Mouse (Mus musculus) intestine, postnatal 0 days (tissue): ENCODE measurements around the gene Arhgef18. TPM values are rescaled to one million over a fixed set of nuclear protein-coding genes. Genes with fewer than 3 reads are reported as not detected.

Experiments used
- ATAC-seq: fragments of 200-750 bp; cut with Nextera tagmentation; 2 replicates; pipeline ENCODE4 v1.8.0; 2017; ENCODE audit warnings: mild to moderate bottlenecking, moderate TSS enrichment, moderate library complexity
- H3K27ac ChIP-seq: fragments of 300-500 bp; sonication (generic); 2 replicates; pipeline ENCODE4 v1.5.1; 2014; ENCODE audit warnings: mild to moderate bottlenecking, low read depth, low read length, moderate library complexity
- H3K27me3 ChIP-seq: fragments of 300-500 bp; sonication (generic); replicated peaks from 2 replicates; pipeline ENCODE4 v1.6.1; 2014; ENCODE audit warnings: low read length, mixed read lengths; ENCODE audit not compliant: control insufficient read depth, insufficient read depth
- H3K36me3 ChIP-seq: fragments of 300-500 bp; sonication (generic); 2 replicates; pipeline ENCODE4 v1.6.1; 2014; ENCODE audit warnings: mild to moderate bottlenecking, moderate library complexity; ENCODE audit not compliant: control insufficient read depth, insufficient read depth
- H3K4me1 ChIP-seq: fragments of 300-500 bp; sonication (generic); replicated peaks from 2 replicates; pipeline ENCODE4 v1.6.1; 2014; ENCODE audit warnings: antibody characterized with exemption, low read length, mixed read lengths; ENCODE audit not compliant: control insufficient read depth, insufficient read depth
- H3K4me2 ChIP-seq: fragments of 300-500 bp; sonication (generic); replicated peaks from 2 replicates; pipeline ENCODE4 v1.6.1; 2014; ENCODE audit warnings: low read depth, mild to moderate bottlenecking, moderate library complexity
- H3K4me3 ChIP-seq: fragments of 300-500 bp; sonication (generic); 2 replicates; pipeline ENCODE4 v1.5.1; 2014; ENCODE audit warnings: low read depth, low read length
- H3K9ac ChIP-seq: fragments of 300-500 bp; sonication (generic); 2 replicates; pipeline ENCODE4 v1.6.1; 2014; ENCODE audit warnings: mild to moderate bottlenecking, low read depth, low read length
- H3K9me3 ChIP-seq: fragments of 300-500 bp; sonication (generic); 2 replicates; pipeline ENCODE4 v1.6.1; 2016; ENCODE audit warnings: mixed run types; ENCODE audit not compliant: control insufficient read depth
- CTCF ChIP-seq: sonication (generic); IDR thresholded peaks from 2 replicates; pipeline ENCODE4 v1.5.1; 2016; ENCODE audit warnings: low read depth, mild to moderate bottlenecking, control low read depth, antibody characterized with exemption, moderate library complexity
- WGBS: fragments of 180-500 bp; shearing (Covaris S2); extraction: QIAGEN DNeasy Blood & Tissue Kit; methylation state at CpG from one replicate; pipeline ENCODE4 v1.1.7; 2014; 5-methylcytosine and 5-hydroxymethylcytosine counted together
- polyA plus RNA-seq: library from polyadenylated mRNA; unstranded; fragments of >200 nt; fragmentation: Nextera tagmentation; extraction: Ambion mirVana; gene quantifications from 2 replicates; pipeline ENCODE4 v1.2.1, GENCODE M21; 2015

The Arhgef18 gene
- polyA plus RNA-seq, 1 experiment from 2014 or later, result 4.5 TPM

DNA sequence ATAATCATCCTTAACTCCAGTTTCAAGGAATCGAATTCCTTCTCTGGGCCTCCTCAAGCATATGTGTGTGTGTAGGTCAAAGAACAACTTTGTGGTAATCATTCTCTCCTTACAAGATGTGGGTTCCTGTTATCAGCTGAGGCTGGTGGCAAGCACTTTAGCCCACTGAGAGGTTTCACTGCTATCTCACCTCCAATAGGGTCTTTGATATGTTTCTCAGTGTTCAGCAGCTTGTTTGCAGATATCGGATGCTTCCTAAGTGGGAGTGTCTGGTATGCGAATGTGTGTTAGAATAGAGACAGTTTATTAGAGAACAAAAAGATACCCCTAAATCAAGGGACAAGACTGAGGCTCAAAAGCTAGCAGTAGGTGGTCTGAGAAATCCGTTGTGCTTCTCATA, 513 bp upstream of the Arhgef18 start:
- Histone ChIP-seq H3K9ac (no peak overlapping the region), H3K27me3 (no peaks in the 10 kb centered on the region), H3K4me2 (peak overlapping the region; percentile 63), H3K27ac (peak overlapping the region; percentile 31; the same call in 1 of the 2 replicates), H3K4me3 (peak overlapping the region; percentile 72), H3K9me3 (no peaks in the 10 kb centered on the region), H3K4me1 (peaks cover 10% of the 10 kb centered on the region), H3K36me3 (peaks cover 4% of the 10 kb centered on the region; the same call in 1 of the 2 replicates)
- 0 out of 2 replicates have a peak, but pooled peaks have one; percentile 1 for ATAC-seq
- no peak for TF ChIP-seq CTCF
- WGBS, result 34% methylated on average over 4 of the region's 4 CpGs

DNA sequence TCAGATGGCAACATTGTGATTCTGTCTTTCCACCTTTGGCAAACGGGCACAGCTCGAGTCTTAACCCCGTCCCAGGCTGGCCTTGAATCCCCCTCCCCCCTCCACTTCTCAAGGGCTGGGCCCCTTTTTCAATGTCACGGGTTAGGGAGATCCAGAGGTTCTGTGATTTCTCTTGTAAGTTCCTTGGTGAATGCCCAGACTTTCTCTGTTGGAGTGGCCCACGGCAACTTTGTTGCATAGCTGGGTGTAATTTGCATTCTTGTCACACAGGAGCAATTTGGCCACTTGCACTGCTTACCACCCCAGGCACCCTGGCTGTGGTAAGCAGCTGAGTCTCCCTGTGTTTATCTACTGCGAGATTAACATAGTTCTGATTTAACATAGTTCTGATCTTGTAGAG, 1.8 kb downstream of the Arhgef18 start:
- Histone ChIP-seq H3K36me3 (peaks cover 4% of the 10 kb centered on the region; the same call in 1 of the 2 replicates), H3K9me3 (no peaks in the 10 kb centered on the region), H3K9ac (no peak overlapping the region), H3K27ac (no peak overlapping the region), H3K4me3 (no peak overlapping the region), H3K27me3 (no peaks in the 10 kb centered on the region), H3K4me2 (peak overlapping the region; percentile 63), H3K4me1 (peaks cover 10% of the 10 kb centered on the region)
- no peak for TF ChIP-seq CTCF
- ATAC-seq, result no peak
- WGBS, result 29% methylated on average over 6 of the region's 6 CpGs

DNA sequence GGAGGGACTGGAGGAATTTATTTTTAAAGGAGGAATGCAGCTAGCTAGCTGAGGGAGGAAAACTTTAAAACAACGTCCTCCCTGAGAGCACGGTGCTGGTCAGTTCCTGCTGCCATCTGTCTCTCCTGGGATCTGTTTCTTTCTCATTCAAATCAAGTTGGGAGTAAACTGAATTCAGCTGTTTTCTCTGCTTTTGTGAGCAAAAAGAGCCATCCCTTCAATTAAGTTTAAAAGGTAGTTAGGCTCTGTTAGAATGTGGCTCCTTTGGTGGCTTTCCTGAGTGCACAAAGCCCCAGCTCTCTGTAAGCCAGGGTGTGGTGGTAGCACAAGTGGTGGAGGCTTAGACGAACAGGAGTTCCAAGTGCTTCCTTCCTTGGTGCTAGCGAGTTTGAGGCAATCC, 2.4 kb downstream of the Arhgef18 start:
- Histone ChIP-seq H3K4me2 (no peak overlapping the region), H3K4me3 (no peak overlapping the region), H3K9ac (no peak overlapping the region; the same call in 1 of the 2 replicates), H3K4me1 (peaks cover 10% of the 10 kb centered on the region), H3K36me3 (peaks cover 4% of the 10 kb centered on the region; the same call in 1 of the 2 replicates), H3K27ac (no peak overlapping the region), H3K27me3 (no peaks in the 10 kb centered on the region), H3K9me3 (no peaks in the 10 kb centered on the region)
- WGBS, result 44% methylated on average over 4 of the region's 4 CpGs
- no peak for ATAC-seq
- TF ChIP-seq CTCF, result no peak

DNA sequence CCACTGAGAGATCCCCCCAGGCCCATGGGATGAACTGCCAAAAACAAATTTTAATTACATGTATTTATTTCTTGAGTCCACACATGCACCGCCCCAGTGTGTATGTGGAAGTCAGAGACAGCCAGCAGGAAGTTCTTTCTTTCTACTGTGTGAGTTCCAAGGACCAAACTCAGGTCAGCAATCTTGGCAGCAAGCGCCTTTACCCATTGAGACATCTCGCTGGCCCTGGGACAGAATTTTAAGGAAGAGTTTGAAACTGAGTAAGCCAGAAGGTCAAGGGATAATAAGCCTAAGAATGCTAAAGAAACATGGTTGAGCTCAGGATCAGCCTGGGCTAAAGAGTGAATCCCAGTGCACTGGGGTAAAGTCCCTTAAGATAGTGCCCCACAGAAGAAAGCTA, 4.8 kb downstream of the Arhgef18 start:
- 85% methylated on average over 3 of the region's 3 CpGs for WGBS
- Histone ChIP-seq H3K27me3 (no peaks in the 10 kb centered on the region), H3K36me3 (peaks cover 4% of the 10 kb centered on the region; the same call in 1 of the 2 replicates), H3K9me3 (no peaks in the 10 kb centered on the region), H3K4me2 (no peak overlapping the region), H3K4me1 (peaks cover 10% of the 10 kb centered on the region; the same call in 1 of the 2 replicates), H3K9ac (no peak overlapping the region), H3K4me3 (no peak overlapping the region), H3K27ac (no peak overlapping the region)
- ATAC-seq, result no peak
- TF ChIP-seq CTCF, result no peak

DNA sequence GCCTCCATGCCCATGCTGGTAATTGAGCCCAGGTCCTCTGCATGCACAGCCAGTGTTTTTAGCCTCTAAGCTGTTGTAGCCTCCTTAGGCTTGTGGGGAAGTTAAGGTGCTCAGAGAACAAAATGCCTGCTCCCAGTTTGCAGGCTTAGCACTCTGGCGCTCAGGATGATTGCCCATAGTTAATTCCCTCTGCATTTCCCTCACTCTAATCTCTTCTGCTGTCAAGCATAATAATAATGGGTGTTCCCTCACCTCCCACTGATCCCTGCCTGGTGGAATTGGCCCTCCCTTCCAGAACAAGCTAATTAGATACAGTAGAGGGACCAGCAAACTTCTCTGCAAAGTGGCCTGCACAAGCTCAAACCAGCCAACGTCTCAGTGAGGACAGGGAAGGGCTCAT, 7.7 kb downstream of the Arhgef18 start:
- ATAC-seq, result no peak
- Histone ChIP-seq H3K36me3 (peaks cover 4% of the 10 kb centered on the region; the same call in 1 of the 2 replicates), H3K9me3 (no peaks in the 10 kb centered on the region), H3K4me2 (no peak overlapping the region), H3K4me3 (no peak overlapping the region), H3K9ac (no peak overlapping the region), H3K27me3 (no peaks in the 10 kb centered on the region), H3K4me1 (no peaks in the 10 kb centered on the region), H3K27ac (no peak overlapping the region)
- no peak for TF ChIP-seq CTCF
- 38% methylated on average over 2 of the region's 2 CpGs for WGBS

DNA sequence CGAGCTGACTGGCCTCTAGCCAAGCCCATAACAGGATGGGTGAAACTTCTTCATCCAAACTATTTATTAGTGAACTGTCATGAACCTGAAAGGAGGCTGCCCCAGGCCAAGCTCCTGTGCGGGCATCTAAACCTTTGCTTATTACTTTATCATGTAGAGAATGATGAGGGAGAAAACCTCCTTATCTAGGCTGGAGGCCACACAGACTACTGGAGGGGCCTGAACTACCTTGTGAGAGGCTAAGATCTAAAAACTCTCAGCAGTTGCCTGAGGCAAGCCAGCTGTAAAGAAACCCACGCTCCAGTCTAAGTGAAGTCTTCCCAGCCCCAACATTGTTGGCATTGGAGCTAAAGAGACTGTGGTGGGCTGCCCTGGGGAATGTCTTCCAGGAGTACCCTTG, 14.6 kb downstream of the Arhgef18 start:
- Histone ChIP-seq H3K4me2 (no peak overlapping the region), H3K9ac (no peak overlapping the region), H3K27me3 (no peaks in the 10 kb centered on the region), H3K4me3 (no peak overlapping the region), H3K27ac (no peak overlapping the region), H3K4me1 (peaks cover 3% of the 10 kb centered on the region; the same call in 1 of the 2 replicates), H3K9me3 (no peaks in the 10 kb centered on the region), H3K36me3 (no peaks in the 10 kb centered on the region)
- 69% methylated on average over 3 of the region's 3 CpGs for WGBS
- no peak for ATAC-seq
- TF ChIP-seq CTCF, result no peak

DNA sequence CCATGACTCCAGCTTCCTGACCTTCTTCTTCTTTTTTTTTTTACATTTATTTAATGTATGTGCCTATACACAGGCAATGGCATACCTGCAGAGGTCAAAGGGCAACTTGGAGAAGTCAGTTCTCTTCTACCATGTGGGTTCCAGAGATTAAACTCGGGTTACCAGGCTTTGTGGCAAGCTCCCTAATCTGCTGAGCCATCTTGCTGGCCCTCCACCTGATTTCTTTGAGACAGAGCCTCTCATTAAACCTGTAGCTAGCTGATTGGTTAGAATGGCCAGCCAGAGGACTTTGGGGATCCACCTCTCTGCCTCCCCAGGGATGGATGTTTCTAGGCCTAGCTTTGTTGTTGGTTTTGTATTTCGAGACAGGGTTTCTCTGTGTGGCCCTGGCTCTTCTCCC, 18.3 kb downstream of the Arhgef18 start:
- no peak for ATAC-seq
- H3K4me3 ChIP-seq, result no peak overlapping the region
- H3K4me2 ChIP-seq, result no peak overlapping the region
- no peaks in the 10 kb centered on the region for H3K9me3 ChIP-seq
- TF ChIP-seq CTCF, result no peak
- no peak overlapping the region for H3K9ac ChIP-seq
- 81% methylated on average over 2 of the region's 2 CpGs for WGBS
- no peak overlapping the region for H3K27ac ChIP-seq
- H3K27me3 ChIP-seq, result no peaks in the 10 kb centered on the region
- peaks cover 16% of the 10 kb centered on the region for H3K4me1 ChIP-seq
- H3K36me3 ChIP-seq, result no peaks in the 10 kb centered on the region
